Mouse (Mus musculus) T-helper 2 cell (primary cell): ENCODE data around the gene Cyp2u1.
"Not testable (repeated sequence)": the region's sequence is repeated elsewhere in the genome, so short reads cannot be mapped to it uniquely, and the experiment has no call there.

ENCODE experiments used
- in situ Hi-C: fragments of 300-600 bp; cut with MboI, MseI; formaldehyde crosslinking; loops from one replicate; pipeline ENCODE4 v1.15.1; 2025; ENCODE audit warnings: high pct_unique_total_duplicates

The Cyp2u1 gene

DNA sequence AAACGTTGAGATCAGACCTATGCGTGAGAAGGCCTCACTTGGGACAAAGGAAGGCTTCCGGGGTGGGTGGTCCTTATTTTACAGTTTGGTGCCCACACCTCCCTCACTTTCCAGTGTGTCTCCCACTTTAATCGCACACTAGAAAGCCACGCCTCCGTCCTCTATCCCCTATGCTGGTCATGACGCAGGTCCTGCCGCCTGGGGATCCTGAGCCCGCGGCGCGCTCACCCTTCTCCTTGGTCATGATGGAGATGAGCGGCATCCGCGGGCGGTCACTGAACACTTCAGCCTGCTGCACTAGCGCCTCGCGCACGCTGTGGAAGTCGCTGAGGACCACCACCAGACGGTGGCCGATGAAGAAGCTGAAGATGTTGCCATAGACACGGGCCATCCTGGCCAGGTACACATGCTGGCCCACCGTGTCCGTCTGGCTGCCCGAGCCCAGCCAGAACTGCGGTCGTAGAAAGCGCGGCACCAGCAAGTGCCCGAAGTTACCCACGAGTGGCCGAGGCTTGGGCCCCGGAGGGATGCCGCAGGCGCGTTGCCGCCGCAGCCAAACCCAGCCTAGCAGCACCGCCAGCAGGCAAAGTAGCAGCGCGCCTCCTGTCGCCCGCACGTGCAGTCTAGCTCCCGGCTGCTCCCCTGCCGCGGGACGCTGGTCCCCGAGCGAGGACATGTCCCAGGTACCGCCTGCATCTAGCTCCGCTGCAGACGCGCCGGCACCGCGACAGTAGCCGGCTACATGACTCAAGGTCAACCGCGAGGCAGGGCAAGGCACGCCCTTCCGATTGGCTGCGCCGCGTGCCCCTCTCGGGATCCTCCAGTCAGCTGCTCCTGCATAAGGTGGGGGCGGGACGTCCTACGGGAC lies at the start of gene Cyp2u1:
Gene Cyp2u1 (minus strand): TSS at position 776 of the 868 bp plus-strand sequence.
- in situ Hi-C loops: no loop called here

DNA sequence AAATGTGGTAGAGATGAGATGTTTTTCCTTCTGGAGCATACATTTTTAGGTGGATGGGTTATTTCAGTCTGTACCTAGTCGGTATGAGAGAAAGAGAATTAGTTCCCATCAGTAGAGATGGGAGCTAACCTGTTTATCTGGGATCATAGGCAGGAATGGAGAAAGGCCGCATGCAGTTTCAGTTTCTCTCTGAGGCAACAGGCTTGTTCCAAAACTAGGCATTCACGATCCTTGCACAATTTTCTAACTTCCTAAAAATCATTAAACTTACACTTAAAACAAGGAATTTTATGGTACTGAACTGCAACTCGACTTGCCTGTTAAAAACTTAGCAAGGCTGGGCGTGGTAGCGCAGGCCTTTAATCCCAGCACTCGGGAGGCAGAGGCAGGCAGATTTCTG lies 47.5 kb upstream of the Cyp2u1 start:
- in situ Hi-C loops: loop anchor here (25.0 kb wide), 1 partner anchor 562 kb away; no protein-coding TSS in a partner anchor

DNA sequence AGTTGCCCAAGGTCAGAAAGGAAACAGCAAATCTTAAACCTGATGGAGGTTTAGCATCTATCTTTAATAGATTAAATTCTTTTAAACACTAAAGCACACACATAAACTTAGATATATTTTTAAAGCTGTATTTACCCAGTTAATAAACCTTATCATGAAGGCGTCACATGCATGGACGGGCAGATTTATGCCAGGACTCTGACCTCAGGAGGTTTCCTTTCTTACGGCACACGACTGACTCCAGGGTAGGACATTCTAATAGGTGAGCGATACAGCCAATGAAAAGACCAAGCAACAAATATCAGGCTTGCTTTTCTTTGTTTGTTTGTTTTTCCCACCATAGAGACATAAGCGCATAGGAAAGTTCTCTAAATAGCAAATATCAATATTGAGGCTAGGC lies 46.0 kb upstream of the Cyp2u1 start:
- in situ Hi-C loops: no loop called here

DNA sequence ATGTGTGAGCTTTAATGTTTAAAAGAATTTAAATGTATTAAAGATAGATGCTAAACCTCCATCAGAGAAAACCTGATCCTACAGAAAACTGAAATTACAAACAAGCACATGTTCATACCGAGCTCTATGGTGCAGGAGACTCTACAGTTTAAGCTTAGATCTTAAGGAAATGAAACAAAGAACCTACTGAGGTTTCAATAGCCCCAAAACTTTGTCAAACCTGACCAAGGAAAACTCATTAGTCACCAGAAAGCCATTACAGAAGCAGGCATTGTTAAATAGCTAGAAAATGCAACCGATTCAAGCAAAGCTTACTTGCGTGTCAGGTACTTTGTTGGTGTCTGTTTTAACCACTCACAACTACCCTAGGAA lies 45.5 kb upstream of the Cyp2u1 start:
- in situ Hi-C loops: no loop called here

DNA sequence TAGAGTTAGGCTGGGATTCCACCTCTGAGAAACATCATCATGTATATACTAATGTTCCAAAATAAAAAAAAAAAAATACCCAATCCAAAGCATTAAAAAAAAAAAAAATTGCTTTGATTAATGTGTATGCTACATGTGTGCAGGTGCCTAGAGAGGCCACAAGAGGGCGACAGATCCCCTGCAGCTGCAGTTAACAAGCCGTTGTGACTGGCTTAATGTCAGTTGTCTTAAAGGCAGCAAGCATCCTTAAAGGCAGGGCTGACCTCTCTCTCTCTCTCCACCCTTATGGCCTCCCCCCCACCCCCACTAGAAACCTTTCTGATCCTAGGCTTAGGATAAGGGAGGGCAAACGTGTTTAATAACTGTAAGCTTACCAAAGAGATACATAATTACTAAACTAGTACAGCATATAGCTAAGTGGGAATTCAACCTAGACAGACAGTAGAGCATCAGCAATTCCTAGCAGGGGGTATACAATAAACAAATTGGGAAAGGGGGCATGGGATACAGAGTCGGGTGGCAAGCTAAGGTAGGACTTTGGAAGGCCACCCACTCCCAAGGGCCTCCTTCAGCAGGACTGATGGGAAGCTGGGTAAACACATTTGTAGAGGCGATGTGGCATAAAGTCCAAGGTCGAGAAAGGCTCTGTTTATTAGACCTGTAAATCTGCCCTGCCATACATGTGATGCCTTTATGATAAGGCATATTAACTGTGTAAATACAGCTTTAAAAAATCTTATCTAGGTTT lies 45.0 kb upstream of the Cyp2u1 start:
- in situ Hi-C loops: no loop called here

DNA sequence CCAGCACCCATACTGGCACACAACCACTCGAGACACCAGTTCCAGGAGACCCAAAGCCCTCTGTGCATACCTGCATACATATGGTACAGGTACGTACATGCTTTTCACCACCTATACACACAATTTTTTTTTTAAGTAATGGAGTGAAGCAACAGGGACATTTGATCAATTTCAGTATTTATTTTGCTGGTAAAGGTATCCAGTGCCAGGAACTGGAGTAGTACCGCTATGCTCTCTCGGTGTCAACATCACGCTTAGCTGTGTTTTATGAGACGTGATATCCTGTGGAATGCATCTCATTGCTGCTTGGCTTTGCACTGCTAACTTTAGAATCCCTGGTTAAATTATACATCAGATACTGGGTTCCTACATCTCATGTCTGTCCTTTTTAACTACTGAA lies 42.9 kb upstream of the Cyp2u1 start:
- in situ Hi-C loops: no loop called here

DNA sequence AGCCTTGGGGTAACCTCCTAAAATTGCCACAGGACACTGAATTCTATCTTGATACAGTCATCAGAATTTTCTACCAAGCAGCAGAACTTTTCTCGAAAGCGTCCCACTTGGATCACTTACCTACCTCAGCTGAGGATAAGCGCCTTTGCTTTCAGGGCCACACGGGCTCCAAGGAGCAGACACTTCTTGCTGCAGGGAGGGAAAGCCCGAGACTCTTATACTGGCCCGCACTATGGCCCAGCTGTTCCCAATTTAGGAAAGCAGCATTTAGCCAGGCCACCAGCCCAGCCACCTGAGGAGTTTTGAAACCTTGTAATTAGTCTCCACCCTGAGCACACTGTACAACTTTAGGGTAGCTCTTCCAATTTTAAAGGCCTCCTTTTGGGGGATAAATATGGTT lies 40.3 kb upstream of the Cyp2u1 start:
- in situ Hi-C loops: no loop called here

DNA sequence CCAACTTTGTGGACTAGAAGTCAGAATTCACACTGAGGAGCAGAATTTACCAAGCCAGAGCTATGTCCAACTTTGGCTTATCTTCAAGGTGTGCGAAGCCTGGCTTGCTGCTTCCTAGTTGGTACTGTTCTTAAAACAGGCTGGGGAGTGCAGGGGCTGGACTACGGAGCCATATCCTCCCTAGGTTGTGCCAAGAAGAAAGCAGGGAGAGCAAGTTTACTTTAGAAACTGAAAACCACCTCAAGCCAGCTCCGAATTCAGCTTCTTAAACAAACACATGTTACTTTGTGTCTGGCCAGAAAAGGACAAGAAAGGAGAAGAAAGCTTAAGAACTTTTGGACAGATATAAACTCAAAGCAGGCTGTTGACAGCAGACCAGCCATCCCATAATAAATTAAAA lies 37.9 kb upstream of the Cyp2u1 start:
- in situ Hi-C loops: no loop called here

DNA sequence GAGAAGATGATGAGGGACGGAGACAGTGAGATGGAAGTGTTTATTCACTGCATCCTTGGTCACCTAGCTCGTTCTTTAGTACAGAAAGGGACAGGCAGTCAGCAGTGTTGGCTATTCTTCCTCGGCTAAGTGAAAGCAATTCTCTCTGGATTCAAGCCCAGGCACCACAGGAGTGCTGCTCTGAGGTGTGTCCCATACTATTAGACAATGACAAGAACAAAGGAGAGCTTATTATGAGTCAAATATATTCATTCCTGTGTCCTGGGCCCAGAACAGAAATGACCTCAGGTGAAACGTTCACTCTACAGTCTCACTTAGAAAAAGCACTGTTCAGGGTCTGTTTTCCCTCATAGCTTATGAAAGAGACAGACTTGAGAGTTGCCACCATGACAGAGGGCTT lies 36.3 kb upstream of the Cyp2u1 start:
- in situ Hi-C loops: no loop called here

DNA sequence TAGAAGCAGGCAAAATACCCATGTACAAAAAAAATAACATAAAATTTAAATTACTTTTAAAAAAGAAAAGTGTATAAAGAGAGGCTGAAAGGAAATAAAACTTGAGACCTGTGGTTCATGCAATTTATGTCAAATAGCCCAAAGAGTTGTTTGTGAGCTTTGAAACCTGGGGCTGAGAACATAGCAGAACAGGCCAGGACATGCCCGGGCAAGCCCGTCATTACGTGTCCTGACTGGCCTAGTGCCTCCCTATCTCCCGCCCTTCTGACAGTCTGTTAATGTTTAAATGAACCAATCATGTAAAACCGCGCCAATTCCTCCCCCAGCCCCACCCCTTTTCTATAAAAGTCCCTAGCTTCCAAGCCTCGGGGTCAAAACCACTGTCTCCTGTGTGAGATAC lies 34.7 kb upstream of the Cyp2u1 start:
- in situ Hi-C loops: not testable (repeated sequence)

DNA sequence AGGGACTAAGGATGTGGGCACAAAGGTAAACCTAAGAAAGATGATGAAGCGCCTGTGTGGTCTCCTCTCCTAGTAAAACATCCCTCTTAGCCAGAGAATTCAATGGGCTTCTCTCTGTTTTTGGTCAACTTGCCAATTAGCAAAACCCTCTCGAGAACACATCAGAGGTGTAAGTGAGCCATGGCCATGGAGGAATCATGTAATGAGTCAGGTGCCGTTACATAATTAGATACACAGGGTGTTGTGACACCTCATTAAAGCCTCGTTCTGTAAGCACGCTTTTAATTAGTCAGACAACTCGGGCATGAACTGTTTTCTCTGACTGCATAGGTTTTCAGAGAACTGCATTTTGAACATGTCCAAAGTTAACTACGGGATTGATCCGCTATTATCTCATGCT lies 33.6 kb upstream of the Cyp2u1 start:
- in situ Hi-C loops: no loop called here

DNA sequence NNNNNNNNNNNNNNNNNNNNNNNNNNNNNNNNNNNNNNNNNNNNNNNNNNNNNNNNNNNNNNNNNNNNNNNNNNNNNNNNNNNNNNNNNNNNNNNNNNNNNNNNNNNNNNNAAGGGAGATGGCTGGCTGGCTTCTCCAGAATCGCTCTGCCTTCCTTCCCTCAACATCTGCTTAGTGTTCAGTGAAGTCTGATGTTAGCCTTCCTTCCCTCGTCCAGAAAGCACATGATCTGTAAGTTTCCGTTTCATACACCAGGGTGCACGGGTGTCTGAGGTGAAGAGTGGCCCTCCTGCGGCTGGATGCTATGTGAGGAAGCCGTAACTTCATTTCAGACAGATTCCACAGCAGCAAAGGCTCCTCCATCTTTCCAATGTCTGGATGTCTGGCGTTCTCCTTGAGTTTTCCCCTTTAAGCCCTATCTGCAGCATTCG lies 32.1 kb upstream of the Cyp2u1 start:
- in situ Hi-C loops: no loop called here

DNA sequence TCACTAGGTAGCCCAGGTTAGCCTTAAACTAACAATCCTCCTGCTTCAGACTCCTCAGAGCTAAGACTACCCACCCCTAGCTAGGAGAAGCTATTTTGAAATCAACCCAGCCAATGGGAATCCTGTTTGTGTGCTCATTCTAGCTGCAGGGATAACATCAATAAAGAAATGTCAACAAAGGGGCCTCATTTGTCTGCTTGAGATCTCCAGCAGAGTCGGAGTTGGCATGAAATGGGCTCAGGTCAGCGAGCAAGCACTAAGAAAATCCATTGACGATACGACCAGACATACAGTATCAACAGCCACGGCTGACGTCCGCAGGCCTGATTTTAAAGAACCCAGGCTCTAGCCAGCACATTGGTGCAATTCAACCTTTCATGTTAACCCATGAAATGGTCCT lies 24.2 kb upstream of the Cyp2u1 start:
- in situ Hi-C loops: loop anchor here (10.0 kb wide), 1 partner anchor 228 kb away; no protein-coding TSS in a partner anchor

DNA sequence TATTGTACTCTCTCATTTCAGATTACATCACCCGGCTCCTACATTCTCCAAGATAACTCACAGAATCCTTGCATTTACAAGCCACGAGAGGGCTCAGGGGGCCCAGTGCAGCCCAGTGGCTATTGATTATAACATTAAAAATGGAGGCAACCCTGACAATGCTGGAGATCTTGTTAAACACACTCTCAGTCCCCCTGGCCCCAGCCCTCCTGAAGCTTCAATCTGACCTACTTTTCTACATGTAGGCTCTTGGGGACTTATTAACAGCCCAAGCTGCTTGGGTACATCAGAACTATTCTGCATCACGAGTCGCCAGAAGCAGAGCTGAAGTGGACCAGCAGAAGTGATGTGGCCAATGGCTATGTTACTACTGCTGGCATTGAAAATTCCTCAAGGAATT lies 23.6 kb upstream of the Cyp2u1 start:
- in situ Hi-C loops: loop anchor here (10.0 kb wide), 1 partner anchor 228 kb away; no protein-coding TSS in a partner anchor

DNA sequence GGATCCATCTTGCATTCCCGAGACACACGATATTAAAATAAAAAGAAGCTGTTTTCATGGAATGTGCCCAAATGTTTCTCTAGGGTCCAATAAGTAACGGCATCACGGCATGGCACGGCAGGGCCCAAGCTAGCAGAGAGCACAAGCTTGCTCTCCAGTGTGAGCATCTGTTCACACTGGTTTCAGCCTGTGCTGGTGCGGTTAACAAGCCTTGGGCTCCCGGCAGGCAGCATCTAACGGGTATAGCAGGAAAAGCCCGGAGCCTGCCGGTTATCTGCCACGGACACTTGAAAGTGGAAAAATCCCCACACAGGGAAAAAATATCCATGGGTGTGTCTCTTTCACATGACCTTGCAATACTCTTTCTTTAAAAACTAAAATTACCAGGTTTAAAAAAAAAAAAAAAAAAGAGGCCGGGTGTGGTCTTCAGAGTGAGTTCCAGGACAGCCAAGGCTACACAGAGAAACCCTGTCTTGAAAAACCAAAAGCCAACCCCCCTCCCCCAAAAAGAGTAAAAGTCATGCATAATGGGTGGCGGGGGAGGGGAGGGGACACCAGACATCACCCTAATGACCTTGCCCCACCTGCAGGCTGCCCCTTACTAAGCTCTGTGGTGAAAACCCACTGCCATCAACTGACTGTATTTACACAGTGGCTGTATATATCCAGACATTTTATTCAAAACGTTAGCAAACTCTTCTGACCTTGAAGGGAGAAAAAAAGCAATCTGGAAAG lies 19.2 kb upstream of the Cyp2u1 start:
- in situ Hi-C loops: loop anchor here (10.0 kb wide), 1 partner anchor 233 kb away; no protein-coding TSS in a partner anchor

DNA sequence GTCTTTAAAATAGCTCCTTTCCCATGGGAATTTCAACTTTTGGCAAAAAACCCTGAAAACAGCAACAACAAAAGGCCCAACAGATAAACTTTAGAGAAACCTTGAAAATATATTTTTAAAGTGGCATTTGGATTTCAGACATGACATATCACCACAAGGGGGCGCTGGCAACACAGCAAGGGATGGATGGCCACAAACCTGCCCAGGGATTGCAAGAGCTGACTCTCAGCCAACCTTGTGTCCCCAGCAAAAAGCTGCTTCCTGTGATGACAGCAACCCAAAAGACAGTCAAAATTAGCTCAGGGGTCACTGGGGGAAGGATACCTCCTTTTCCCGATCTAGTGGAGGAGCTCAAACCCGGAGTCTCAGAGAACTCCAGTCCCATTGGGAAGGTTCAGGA lies 17.2 kb upstream of the Cyp2u1 start:
- in situ Hi-C loops: loop anchor here (10.0 kb wide), 1 partner anchor 235 kb away; no protein-coding TSS in a partner anchor

DNA sequence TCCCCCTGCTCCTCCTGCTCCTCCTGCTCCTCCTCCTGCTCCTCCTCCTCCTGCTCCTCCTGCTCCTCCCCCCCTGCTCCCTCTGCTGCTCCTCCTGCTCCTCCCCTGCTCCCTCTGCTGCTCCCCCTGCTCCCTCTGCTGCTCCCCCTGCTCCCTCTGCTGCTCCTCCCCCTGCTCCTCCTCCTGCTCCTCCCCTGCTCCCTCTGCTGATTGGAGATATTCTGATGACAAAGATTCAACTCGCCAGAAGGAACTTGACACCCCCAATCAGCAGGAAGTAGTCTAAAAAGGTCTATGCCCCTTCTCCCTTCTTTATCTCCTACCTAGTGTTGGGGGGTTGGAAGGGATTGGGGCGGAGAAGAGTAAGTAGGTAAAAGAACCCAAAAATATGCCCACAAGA lies 15.2 kb upstream of the Cyp2u1 start:
- in situ Hi-C loops: no loop called here

DNA sequence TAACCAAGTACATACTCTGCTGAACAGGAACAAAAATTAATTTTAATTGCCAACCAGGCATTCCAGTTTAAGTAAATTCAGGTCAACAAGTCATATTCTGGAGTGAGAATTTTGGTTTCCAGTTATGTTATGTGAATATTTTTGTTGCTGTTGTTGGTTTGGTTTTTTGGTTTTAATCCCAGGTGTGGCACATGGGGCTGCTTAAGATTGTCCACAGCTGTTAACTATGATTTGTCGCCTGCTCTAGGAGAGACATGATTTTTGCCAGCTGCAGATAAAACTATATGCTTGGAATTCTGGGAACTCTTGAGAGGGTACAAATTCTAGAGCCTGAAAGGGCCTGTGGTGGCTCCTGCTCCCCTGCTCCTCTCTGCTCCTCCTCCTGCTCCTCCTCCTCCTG lies 14.1 kb upstream of the Cyp2u1 start:
- in situ Hi-C loops: no loop called here

DNA sequence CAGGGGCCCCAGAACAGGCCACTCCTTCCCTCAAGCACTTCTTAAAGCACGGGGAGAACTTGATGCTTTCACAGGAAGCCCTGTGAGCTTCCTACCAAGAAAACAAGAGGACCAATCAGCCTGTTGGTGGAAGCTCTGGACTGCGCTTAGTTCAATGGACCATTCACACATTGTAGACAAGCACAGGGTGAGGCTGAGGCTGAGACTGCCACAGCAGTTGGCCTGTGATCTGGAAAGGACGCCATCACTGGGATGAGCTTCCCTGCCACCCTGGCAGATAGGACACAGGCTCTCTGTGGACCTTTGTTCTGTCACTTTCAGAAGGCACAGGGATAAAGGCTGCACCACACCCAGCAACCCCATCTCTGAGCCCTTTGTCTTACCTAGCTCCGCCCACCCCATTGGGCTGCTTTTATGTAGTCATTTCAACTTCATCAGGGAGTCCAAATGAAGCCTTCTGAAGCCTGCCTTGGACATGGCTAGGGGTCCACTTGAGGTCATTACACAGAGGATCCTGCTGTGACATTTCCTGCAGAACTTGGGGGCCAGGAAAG lies 13.0 kb upstream of the Cyp2u1 start:
- in situ Hi-C loops: no loop called here

DNA sequence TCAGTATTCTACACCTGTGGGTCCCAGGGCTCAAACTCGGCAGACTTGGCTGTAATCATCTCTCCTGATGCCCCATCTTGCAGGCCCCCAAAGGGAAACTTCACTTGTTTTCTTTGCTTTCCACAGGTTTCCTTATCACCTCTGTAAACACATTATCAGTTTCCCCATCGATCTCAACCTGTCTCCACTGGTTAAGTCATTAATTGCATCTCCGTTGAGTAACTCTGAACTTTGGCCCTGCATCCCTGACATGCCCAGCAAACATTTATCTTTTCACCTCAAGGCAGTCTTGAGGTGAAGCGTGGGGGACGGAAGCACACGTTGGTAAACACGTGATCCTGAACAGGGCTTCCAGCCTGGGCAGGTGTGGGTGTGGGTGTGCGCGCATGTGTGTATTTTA lies 9.3 kb upstream of the Cyp2u1 start:
- in situ Hi-C loops: no loop called here

DNA sequence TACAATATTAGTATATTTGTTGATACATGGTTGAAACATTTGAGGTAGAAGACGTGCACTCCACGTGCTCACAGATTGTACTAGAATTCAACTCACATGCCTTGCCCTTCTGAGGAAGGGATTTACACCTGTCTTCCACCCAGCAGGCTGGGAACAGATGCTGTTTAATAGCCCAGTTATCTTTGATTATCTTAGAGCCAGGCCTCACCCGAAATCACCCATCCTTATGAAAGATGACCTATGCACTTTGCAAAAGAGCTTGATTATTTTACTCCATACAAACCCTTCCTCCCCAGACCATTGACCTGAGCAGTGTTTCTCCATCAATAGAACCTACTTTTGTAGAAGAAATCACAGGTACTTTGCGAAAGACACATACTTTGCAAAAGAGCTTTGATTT lies 7.5 kb upstream of the Cyp2u1 start:
- in situ Hi-C loops: no loop called here

DNA sequence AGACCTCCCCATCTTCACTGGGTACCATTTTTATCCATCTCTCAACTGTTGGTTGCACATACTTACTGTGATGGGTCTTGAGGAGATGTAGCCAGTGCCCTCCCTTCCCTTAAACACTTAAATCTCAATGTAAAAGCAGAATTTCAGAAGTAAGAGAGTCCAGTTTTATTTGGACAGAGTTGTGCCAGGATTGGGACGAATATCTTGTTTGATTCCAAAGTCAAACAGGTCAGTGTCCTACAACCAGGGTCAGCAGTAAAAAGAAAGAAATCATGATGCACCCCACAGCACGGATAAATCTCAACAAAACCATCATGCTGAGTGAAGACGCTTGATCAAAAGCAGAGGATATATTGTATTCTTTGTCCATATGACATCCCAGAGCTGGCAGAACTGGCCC lies 4.8 kb upstream of the Cyp2u1 start:
- in situ Hi-C loops: no loop called here
